Comparison of ENCODE assay signal across 23 mouse cellular contexts in the genomic region with DNA sequence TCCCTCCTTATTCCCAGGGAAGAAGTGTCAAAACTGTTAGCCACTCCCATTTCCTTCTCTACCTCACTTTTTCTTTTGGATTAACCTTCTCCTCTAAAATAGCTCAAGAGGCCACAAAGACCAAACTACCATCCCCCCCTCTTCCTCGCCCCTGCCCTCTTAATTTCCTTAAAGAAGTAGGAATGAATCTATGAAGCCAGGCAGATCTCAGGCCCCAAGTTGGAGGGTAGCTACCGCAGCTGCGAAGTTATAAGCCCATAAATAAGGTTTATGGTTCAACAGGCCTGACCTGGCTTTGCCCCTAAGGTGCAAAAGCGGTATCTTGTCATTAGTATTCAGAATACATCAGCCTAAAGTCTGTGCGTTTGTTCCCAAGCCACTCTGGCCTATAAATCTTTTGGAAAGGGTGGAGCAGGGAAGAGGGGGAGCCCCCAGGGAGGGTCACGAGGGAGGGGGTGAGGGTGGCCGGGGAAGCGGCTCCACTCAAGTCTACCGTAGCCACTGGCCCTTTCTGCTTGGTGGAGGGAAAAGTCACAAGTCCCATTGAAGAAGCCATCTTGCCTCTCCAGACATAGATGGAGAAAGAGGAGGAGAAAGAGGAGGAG.
DNase-seq lines count a peak whose midpoint lies in the region; ATAC-seq and TF ChIP-seq lines count a peak whose summit lies in the region.
"Had no signal": no experiment of that assay in that cellular context is flagged by ENCODE, and none has a peak within 500 bp of the region (broad histone marks: within the 10 kb centered on the region; RNA-seq: fewer than 3 reads in every experiment).

No protein-coding gene starts in this region.

- no peak overlapping the region for H3K9ac ChIP-seq in forebrain, embryonic 15.5 days (replicated peaks)
- no peak overlapping the region for H3K9ac ChIP-seq in kidney, postnatal 0 days (ENCODE audit: low read depth, low read length)
- no peak overlapping the region for H3K9ac ChIP-seq in neural tube, embryonic 13.5 days
- H3K9ac ChIP-seq: embryonic facial prominence, embryonic 12.5 days; forebrain, embryonic 13.5 days; hindbrain, embryonic 12.5 days; limb, embryonic 12.5 days; liver, postnatal 0 days; midbrain, embryonic 12.5 days had no signal

- peak overlapping the region; percentile 56 for H3K27ac ChIP-seq in forebrain, embryonic 10.5 days
- H3K27ac ChIP-seq in forebrain, embryonic 15.5 days (replicated peaks) = no peak overlapping the region
- H3K27ac ChIP-seq in kidney, postnatal 0 days = no peak overlapping the region
- no peak overlapping the region for H3K27ac ChIP-seq in neural tube, embryonic 13.5 days (replicated peaks)
- H3K27ac ChIP-seq: embryonic facial prominence, embryonic 12.5 days; forebrain, embryonic 13.5 days; heart, embryonic 10.5 days; hindbrain, embryonic 12.5 days; macrophage; midbrain, embryonic 12.5 days had no signal

- no peak for TF ChIP-seq CTCF in kidney, postnatal 0 days (IDR thresholded peaks at IDR 0.05; ENCODE audit: low read depth)

- no peak overlapping the region for H3K4me3 ChIP-seq in forebrain, embryonic 10.5 days
- no peak overlapping the region for H3K4me3 ChIP-seq in forebrain, embryonic 15.5 days
- no peak overlapping the region for H3K4me3 ChIP-seq in kidney, postnatal 0 days (replicated peaks; ENCODE audit: low read depth, low read length)
- H3K4me3 ChIP-seq in neural tube, embryonic 13.5 days = no peak overlapping the region
- H3K4me3 ChIP-seq: embryonic facial prominence, embryonic 12.5 days; forebrain, embryonic 13.5 days; heart, embryonic 10.5 days; hindbrain, embryonic 12.5 days; limb, embryonic 12.5 days; midbrain, embryonic 12.5 days had no signal

- WGBS in forebrain, embryonic 10.5 days = 84% methylated on average over 9 of the region's 9 CpGs
- WGBS in forebrain, embryonic 15.5 days = 65% methylated on average over 9 of the region's 9 CpGs
- 9% methylated on average over 9 of the region's 9 CpGs for WGBS in kidney, postnatal 0 days
- WGBS in neural tube, embryonic 13.5 days = 6% methylated on average over 9 of the region's 9 CpGs

- no peak for ATAC-seq in forebrain, embryonic 15.5 days (replicated peaks)
- ATAC-seq in kidney, postnatal 0 days (replicated peaks; ENCODE audit: low FRiP score, low read depth) = peak; percentile 59; the same call in 1 of the 2 replicates
- peak; percentile 87 for ATAC-seq in neural tube, embryonic 13.5 days (ENCODE audit: low read depth)
- ATAC-seq: forebrain, embryonic 13.5 days; inflammation-experienced regulatory T-cells, adult 6 months; liver, postnatal 0 days; lung, postnatal 0 days had no signal

- H3K27me3 ChIP-seq in forebrain, embryonic 10.5 days (ENCODE audit: poor library complexity, severe bottlenecking) = no peaks in the 10 kb centered on the region
- H3K27me3 ChIP-seq in forebrain, embryonic 15.5 days = no peaks in the 10 kb centered on the region
- H3K27me3 ChIP-seq in kidney, postnatal 0 days (ENCODE audit: insufficient read depth, low read length) = no peaks in the 10 kb centered on the region
- H3K27me3 ChIP-seq in neural tube, embryonic 13.5 days = no peaks in the 10 kb centered on the region
- H3K27me3 ChIP-seq: embryonic facial prominence, embryonic 12.5 days; forebrain, embryonic 13.5 days; hindbrain, embryonic 12.5 days; limb, embryonic 12.5 days; midbrain, embryonic 12.5 days had no signal

- DNase-seq in forebrain, embryonic 10.5 days (ENCODE audit: extremely low spot score, low spot score) = no peak
- peak; percentile 24 for DNase-seq in kidney, postnatal 0 days (ENCODE audit: low spot score)
- DNase-seq in kidney, adult 18-20 months = no peak
- peak; percentile 36 for DNase-seq in forelimb bud, embryonic 11.5 days (ENCODE audit: low read depth, low spot score)
- no peak for DNase-seq in spleen, adult 12 weeks (ENCODE audit: low spot score)
- DNase-seq in heart, adult 18-20 months = no peak
- DNase-seq: adrenal gland, postnatal 25 days; cerebellum, adult 8-10 months; cerebellum, postnatal 36 days; kidney, adult 9 months; liver, postnatal 0 days had no signal

- H3K36me3 ChIP-seq in forebrain, embryonic 10.5 days (replicated peaks) = no peaks in the 10 kb centered on the region
- no peaks in the 10 kb centered on the region for H3K36me3 ChIP-seq in forebrain, embryonic 15.5 days
- H3K36me3 ChIP-seq in kidney, postnatal 0 days (ENCODE audit: insufficient read depth, low read length) = no peaks in the 10 kb centered on the region
- no peaks in the 10 kb centered on the region for H3K36me3 ChIP-seq in neural tube, embryonic 13.5 days
- H3K36me3 ChIP-seq: embryonic facial prominence, embryonic 12.5 days; heart, embryonic 10.5 days; hindbrain, embryonic 12.5 days; limb, embryonic 12.5 days; midbrain, embryonic 12.5 days had no signal

- H3K9me3 ChIP-seq in forebrain, embryonic 10.5 days = no peaks in the 10 kb centered on the region
- no peaks in the 10 kb centered on the region for H3K9me3 ChIP-seq in forebrain, embryonic 15.5 days
- no peaks in the 10 kb centered on the region for H3K9me3 ChIP-seq in kidney, postnatal 0 days (replicated peaks; ENCODE audit: low read length)
- no peaks in the 10 kb centered on the region for H3K9me3 ChIP-seq in neural tube, embryonic 13.5 days
- H3K9me3 ChIP-seq: embryonic facial prominence, embryonic 12.5 days; forebrain, embryonic 13.5 days; heart, embryonic 10.5 days; hindbrain, embryonic 12.5 days; limb, embryonic 12.5 days; midbrain, embryonic 12.5 days had no signal

- H3K4me2 ChIP-seq in forebrain, embryonic 15.5 days (replicated peaks) = no peak overlapping the region
- H3K4me2 ChIP-seq in kidney, postnatal 0 days (ENCODE audit: low read length) = no peak overlapping the region
- no peak overlapping the region for H3K4me2 ChIP-seq in neural tube, embryonic 13.5 days
- H3K4me2 ChIP-seq: embryonic facial prominence, embryonic 12.5 days; forebrain, embryonic 13.5 days; hindbrain, embryonic 12.5 days; limb, embryonic 12.5 days; liver, embryonic 11.5 days; midbrain, embryonic 12.5 days had no signal

- peaks cover 11% of the 10 kb centered on the region; the same call in 1 of the 2 replicates for H3K4me1 ChIP-seq in forebrain, embryonic 10.5 days
- H3K4me1 ChIP-seq in forebrain, embryonic 15.5 days = no peaks in the 10 kb centered on the region
- H3K4me1 ChIP-seq in kidney, postnatal 0 days (replicated peaks; ENCODE audit: insufficient read depth, low read length) = no peaks in the 10 kb centered on the region; the same call in 1 of the 2 replicates
- H3K4me1 ChIP-seq in neural tube, embryonic 13.5 days (replicated peaks) = peaks cover 12% of the 10 kb centered on the region
- H3K4me1 ChIP-seq: embryonic facial prominence, embryonic 12.5 days; forebrain, embryonic 13.5 days; heart, embryonic 10.5 days; midbrain, embryonic 12.5 days had no signal

Comparison
In these comparisons a context has a peak if more than half of its experiments do, and no peak if none do; other contexts are left out.
1. DNase-seq: peak in kidney, postnatal 0 days (single experiment) and forelimb bud, embryonic 11.5 days (single experiment); none in forebrain, embryonic 10.5 days (single experiment), kidney, adult 18-20 months (single experiment), spleen, adult 12 weeks (single experiment) and heart, adult 18-20 months (0 of 2).